Mouse (Mus musculus): ENCODE results near the gene Clmn. TPM values are rescaled to one million over a fixed set of nuclear protein-coding genes. Genes with fewer than 3 reads are reported as not detected.
A peak's percentile ranks its signal among the peaks of the same experiment; 100 is the strongest.

Clmn gene
- polyA plus RNA-seq (2015; fragmentation: Nextera tagmentation; extraction: Ambion mirVana) = 0.98 and 1.1 TPM in 2 replicates

DNA sequence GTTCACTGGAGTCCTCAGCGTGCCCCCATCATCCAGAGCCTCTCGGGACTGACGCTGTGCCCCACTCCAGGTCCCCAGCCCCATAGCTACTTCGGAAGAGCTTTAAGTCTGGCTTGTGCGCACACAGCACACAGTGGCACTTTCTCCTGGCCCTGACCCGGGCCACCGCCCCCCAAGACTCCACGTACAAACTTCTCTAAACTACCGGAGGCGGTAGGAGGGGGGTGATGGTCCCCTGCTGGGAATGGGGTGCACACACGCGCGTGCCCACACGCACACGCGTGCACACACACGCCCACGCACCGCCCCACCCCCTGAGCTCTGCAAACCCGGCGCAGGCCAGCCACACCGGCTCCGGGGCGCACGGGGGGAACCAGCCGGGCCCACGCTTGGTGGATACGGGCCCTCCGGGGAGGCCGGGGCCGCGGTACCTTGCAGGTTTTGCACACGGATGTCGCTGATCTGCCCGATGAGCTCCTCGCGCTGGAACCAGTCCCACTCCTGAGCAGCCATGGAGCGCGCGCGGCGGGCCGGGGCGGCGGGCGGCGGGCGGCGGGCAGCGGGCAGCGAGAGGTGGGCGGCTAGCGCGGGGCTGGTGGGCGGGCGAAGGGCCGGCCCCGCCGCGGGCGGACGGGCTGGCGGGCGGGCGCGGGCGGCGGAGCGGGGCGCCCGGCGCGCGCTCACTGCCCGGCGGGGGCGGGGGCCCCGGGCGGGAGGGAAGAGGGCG lies at the start of gene Clmn:
Gene Clmn (minus strand): TSS at position 638 of the 727 bp plus-strand sequence.
- H3K27me3 ChIP-seq = peaks cover 5% of the 10 kb centered on the region; the same call in 1 of the 2 replicates
- peaks cover 11% of the 10 kb centered on the region for H3K4me1 ChIP-seq (replicated peaks)
- H3K36me3 ChIP-seq = no peaks in the 10 kb centered on the region
- H3K9me3 ChIP-seq = no peaks in the 10 kb centered on the region; the same call in 1 of the 2 replicates
- H3K27ac ChIP-seq = peak within 1 kb of the TSS; percentile 35; the same call in 1 of the 2 replicates
- peak within 1 kb of the TSS; percentile 80 for H3K4me3 ChIP-seq (replicated peaks)
- peak; percentile 69 for ATAC-seq
- H3K9ac ChIP-seq (replicated peaks) = peak within 1 kb of the TSS; percentile 82
- WGBS = under 1% methylated on average over 39 of the region's 80 CpGs
- H3K4me2 ChIP-seq (replicated peaks) = peak within 1 kb of the TSS; percentile 93

DNA sequence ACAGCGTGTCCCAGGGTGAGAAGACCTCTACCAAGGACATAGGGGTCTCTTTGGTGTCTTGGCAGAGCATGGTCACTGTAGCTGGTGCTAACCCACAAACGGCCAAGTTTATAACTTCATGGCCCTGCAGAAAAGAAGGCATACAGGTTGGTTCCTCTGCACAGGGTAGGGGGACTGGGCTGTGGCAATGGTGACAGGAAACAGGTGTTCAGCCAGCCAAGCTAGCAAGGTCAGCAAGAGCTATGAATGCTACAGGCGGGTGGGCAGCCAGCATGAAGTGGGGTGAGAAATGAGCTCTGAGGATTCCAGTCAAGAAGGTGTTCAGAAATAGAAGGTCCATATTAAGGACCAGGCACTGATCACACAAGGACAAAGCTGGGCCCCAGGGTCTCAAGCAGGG lies 48.1 kb upstream of the Clmn start:
- WGBS = 45% methylated on average over 3 of the region's 3 CpGs
- no peak overlapping the region for H3K27ac ChIP-seq
- no peaks in the 10 kb centered on the region for H3K36me3 ChIP-seq
- H3K9me3 ChIP-seq = no peaks in the 10 kb centered on the region
- ATAC-seq = 0 out of 2 replicates have a peak, but pooled peaks have one; percentile 24
- no peak overlapping the region for H3K9ac ChIP-seq (replicated peaks)
- H3K27me3 ChIP-seq = peaks cover 9% of the 10 kb centered on the region; the same call in 1 of the 2 replicates
- no peak overlapping the region for H3K4me3 ChIP-seq (replicated peaks)
- no peak overlapping the region for H3K4me2 ChIP-seq (replicated peaks)
- peaks cover 26% of the 10 kb centered on the region for H3K4me1 ChIP-seq (replicated peaks)

DNA sequence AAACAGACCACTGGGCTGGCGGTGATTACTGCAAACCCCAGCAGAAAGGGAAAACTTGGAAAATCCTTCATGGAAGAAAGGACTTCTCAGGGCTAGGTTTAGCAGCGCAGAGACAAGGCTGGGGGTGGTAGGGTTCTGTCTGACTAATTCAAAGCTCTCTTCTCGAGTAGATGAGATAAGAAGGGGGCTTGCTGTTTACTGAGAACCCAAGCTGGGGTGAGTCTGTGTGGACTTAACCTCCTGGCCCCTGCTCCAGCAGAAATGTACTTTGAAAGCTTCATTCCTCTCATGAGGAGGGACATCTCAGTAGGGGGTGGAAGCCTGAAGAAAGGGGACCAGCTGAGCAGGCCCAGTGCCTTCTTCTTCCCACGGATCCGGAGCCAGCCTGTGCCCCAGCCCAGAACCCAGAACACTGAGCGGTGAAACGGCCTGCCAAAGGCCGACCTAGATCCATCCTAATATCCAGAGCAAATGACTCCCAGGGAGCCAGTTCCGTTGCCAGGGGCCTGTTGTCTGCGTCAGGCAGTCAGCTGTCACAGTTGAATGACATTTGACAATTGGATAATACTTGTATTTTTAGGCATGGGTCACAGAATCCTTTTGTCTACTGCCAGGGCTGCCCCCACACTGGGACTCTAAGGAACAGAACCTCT lies 47.5 kb upstream of the Clmn start:
- 21% methylated on average over 10 of the region's 10 CpGs for WGBS
- no peak overlapping the region for H3K4me3 ChIP-seq (replicated peaks)
- H3K9ac ChIP-seq (replicated peaks) = no peak overlapping the region
- H3K9me3 ChIP-seq = no peaks in the 10 kb centered on the region
- H3K4me1 ChIP-seq (replicated peaks) = peaks cover 30% of the 10 kb centered on the region
- ATAC-seq = no peak
- no peak overlapping the region for H3K4me2 ChIP-seq (replicated peaks)
- H3K27me3 ChIP-seq = peaks cover 9% of the 10 kb centered on the region; the same call in 1 of the 2 replicates
- no peaks in the 10 kb centered on the region for H3K36me3 ChIP-seq
- no peak overlapping the region for H3K27ac ChIP-seq

DNA sequence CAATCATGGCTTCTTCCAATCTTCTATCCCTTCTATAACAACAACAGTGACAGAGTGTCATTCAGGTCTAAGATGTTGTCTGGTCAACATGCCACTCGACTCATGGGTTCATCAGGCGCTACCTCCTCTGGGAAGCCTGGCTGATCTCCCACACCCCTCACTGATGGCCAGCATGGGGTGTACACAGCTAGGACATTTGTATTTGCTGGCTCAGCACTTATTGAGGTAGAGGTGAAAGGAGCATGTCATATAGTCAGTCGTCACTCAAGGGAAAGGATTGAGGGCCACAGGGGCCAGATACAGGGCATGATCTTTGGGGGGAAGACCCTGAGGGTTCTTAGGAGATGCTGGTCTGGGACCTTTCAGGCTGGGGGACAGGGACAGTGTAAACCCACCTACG lies 44.9 kb upstream of the Clmn start:
- Histone ChIP-seq H3K4me2 (replicated peaks) (no peak overlapping the region), H3K4me1 (replicated peaks) (peaks cover 28% of the 10 kb centered on the region), H3K36me3 (no peaks in the 10 kb centered on the region), H3K27me3 (peaks cover 19% of the 10 kb centered on the region), H3K9me3 (no peaks in the 10 kb centered on the region), H3K27ac (no peak overlapping the region), H3K9ac (replicated peaks) (no peak overlapping the region), H3K4me3 (replicated peaks) (no peak overlapping the region)
- WGBS = 95% methylated on average over 4 of the region's 4 CpGs
- ATAC-seq = no peak

DNA sequence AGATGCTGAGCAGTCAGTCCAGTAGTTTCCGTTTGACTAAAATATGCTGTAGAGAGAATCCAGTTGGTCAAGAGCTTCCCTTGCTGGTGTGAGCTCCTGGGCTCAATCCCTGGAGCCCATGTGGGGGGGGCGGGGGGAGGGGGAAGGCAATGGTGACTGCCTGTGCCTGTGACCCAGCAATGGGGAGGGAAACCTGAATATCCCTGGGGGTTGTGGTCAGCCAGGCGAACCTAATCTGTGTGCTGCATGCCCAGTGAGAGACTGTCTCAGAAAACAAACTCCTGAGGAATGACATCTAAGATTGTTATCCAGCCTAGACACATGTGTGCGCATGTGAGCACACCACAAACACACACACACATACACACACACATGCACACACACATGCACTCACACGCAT lies 44.1 kb upstream of the Clmn start:
- peak overlapping the region; percentile 25 for H3K27ac ChIP-seq
- H3K4me3 ChIP-seq (replicated peaks) = no peak overlapping the region
- no peak overlapping the region for H3K4me2 ChIP-seq (replicated peaks)
- peaks cover 31% of the 10 kb centered on the region for H3K4me1 ChIP-seq (replicated peaks)
- peaks cover 19% of the 10 kb centered on the region for H3K27me3 ChIP-seq
- WGBS = 39% methylated on average over 5 of the region's 5 CpGs
- H3K36me3 ChIP-seq = no peaks in the 10 kb centered on the region
- H3K9ac ChIP-seq (replicated peaks) = no peak overlapping the region
- ATAC-seq = peak; percentile 32; the same call in 1 of the 2 replicates
- H3K9me3 ChIP-seq = no peaks in the 10 kb centered on the region

DNA sequence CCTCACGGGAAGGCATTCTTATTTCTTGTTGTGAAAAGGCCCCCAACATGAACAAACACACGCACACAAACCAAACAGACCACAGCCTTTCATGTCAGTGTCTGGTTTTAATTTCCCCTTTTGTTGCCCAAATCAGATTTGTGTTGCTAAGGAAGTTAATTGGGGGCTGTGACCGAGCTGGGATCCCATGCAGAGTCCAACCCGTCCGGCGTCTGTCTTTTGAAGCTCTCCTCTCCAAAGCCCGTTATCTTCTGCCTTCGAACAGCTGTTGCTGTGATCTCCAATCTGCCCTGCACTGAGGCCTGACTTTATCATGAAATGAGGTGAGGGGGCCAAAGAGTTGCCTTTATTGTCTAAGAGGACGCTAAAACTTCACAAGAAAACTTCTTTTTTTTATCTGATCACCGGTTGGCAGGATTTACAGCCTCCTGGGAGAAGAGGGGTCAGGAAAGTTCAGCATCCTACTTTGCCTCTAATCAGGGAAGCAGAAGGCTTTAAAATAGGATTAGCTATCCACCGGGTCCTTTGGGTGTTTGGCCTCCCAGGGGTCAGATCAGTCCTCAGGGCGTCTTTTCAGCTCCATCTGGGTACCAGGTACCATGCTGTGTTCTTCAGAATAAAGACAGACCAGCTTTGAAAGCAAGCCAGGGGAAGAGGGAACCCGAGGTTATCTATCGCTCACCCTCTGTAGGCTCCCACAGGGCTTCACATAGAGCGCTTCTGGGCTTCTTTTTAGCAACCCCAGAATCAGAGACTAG lies 43.3 kb upstream of the Clmn start:
- Histone ChIP-seq H3K4me3 (replicated peaks) (no peak overlapping the region), H3K4me1 (replicated peaks) (peaks cover 31% of the 10 kb centered on the region), H3K9ac (replicated peaks) (no peak overlapping the region), H3K27me3 (peaks cover 19% of the 10 kb centered on the region), H3K27ac (peak overlapping the region; percentile 25), H3K9me3 (no peaks in the 10 kb centered on the region), H3K36me3 (no peaks in the 10 kb centered on the region), H3K4me2 (replicated peaks) (no peak overlapping the region)
- peak; percentile 47 for ATAC-seq
- WGBS = 3% methylated on average over 15 of the region's 15 CpGs

DNA sequence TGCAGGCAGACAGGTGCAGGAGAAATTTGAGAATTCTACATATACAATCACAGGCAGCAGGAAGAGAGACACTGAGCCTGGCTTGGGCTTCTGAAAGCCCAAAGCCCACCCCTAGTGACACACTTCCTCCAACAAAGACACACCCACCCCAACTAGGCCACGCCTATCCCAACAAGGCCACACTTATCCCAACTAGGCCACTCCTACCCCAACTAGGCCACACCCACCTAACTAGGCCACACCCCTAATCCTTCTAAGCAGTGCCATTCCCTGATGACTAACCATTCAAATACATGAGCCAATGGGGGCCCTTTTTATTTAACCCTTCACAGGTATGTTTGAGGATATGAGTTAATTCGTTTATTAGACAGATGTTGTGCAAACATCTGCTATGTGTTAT lies 42.3 kb upstream of the Clmn start:
- H3K9me3 ChIP-seq = no peaks in the 10 kb centered on the region
- H3K9ac ChIP-seq (replicated peaks) = no peak overlapping the region
- 88% methylated on average over 2 of the region's 2 CpGs for WGBS
- H3K36me3 ChIP-seq = no peaks in the 10 kb centered on the region
- peaks cover 19% of the 10 kb centered on the region for H3K27me3 ChIP-seq
- no peak overlapping the region for H3K4me2 ChIP-seq (replicated peaks)
- no peak overlapping the region for H3K4me3 ChIP-seq (replicated peaks)
- peaks cover 24% of the 10 kb centered on the region for H3K4me1 ChIP-seq (replicated peaks)
- ATAC-seq = no peak
- no peak overlapping the region for H3K27ac ChIP-seq

DNA sequence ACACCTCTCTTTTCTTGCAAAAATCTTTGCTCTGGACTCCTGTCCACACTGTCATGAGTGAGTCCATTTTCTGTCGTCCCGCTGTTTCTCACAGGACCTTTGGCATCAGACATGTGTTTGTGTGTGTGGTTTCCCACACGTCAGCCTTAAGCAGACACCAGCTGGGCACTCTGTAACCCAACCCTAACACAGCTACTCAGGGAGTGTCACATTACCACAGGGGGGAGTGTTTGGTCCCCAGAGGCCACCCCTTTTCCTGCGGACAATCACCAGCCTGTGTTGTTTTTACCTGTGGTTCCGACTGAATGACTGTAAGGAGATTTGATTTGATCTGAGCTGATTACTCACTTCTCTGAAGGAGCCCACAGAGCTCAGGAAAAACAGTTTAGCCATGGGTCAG lies 39.3 kb upstream of the Clmn start:
- Histone ChIP-seq H3K36me3 (no peaks in the 10 kb centered on the region), H3K4me3 (replicated peaks) (no peak overlapping the region), H3K27me3 (peaks cover 10% of the 10 kb centered on the region), H3K9ac (replicated peaks) (no peak overlapping the region), H3K9me3 (no peaks in the 10 kb centered on the region), H3K4me2 (replicated peaks) (no peak overlapping the region), H3K27ac (no peak overlapping the region), H3K4me1 (replicated peaks) (peaks cover 31% of the 10 kb centered on the region)
- ATAC-seq = no peak
- WGBS = 36% methylated on average over 5 of the region's 5 CpGs

DNA sequence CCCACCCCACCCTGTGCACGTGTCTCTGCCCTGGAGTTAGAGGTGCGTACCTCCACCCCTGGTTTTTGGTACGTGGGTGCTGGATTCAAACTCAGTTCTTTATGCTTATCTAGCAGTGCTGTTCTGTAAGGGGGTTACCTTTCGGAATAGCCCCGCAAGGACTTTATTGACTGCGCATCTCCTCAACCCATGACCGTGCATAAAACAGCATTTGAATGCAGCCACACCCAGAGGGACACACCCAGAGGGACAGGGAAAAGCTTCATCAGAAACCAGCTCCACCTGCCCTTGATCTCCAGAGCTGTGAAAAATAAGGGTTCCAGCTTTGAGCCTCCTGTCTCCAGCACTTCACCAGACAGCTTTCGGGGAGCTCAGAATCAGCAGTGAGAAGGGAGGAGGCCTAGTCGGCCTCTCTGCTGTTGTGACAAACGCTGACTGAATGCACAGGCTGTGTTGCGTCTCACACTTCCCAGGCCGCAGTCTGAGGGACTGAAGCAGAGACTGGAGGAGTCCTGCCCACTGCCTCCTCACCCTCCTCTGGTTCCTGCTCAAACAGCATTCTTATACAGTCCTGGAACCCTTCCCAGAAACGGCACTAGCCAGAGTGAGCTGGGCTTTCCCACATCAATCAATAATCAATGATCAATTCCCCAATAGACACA lies 37.6 kb upstream of the Clmn start:
- no peak overlapping the region for H3K27ac ChIP-seq
- H3K9ac ChIP-seq (replicated peaks) = no peak overlapping the region
- H3K27me3 ChIP-seq = peaks cover 12% of the 10 kb centered on the region
- 89% methylated on average over 13 of the region's 13 CpGs for WGBS
- no peaks in the 10 kb centered on the region for H3K9me3 ChIP-seq
- H3K4me2 ChIP-seq (replicated peaks) = no peak overlapping the region
- H3K36me3 ChIP-seq = no peaks in the 10 kb centered on the region
- no peak overlapping the region for H3K4me3 ChIP-seq (replicated peaks)
- no peak for ATAC-seq
- peaks cover 15% of the 10 kb centered on the region for H3K4me1 ChIP-seq (replicated peaks)

DNA sequence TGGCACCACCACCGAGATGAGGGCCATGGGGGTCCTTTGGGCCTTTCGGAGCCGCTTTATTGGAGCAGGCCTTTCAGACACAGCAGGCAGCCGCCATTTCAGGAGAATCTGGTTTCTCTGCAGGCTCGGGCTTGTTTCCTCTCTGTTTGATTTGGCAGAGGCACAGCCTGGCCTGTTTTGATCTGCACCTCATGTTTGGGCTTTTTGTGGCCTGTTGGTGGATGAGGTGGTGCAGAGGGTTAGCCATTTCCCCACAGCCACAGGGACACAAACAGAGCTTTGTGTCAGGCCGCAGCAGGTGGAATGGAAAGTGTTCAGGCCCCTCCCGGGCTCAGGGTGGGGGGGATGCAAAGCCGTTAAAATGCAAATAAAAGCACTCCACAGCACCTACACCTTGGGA lies 36.4 kb upstream of the Clmn start:
- Histone ChIP-seq H3K4me1 (replicated peaks) (peaks cover 26% of the 10 kb centered on the region), H3K36me3 (no peaks in the 10 kb centered on the region), H3K27ac (peak overlapping the region; percentile 26; the same call in 1 of the 2 replicates), H3K9me3 (no peaks in the 10 kb centered on the region), H3K27me3 (peaks cover 8% of the 10 kb centered on the region; the same call in 1 of the 2 replicates), H3K9ac (replicated peaks) (no peak overlapping the region), H3K4me2 (replicated peaks) (no peak overlapping the region), H3K4me3 (replicated peaks) (no peak overlapping the region)
- WGBS = 23% methylated on average over 8 of the region's 8 CpGs
- peak; percentile 21; the same call in 1 of the 2 replicates for ATAC-seq

DNA sequence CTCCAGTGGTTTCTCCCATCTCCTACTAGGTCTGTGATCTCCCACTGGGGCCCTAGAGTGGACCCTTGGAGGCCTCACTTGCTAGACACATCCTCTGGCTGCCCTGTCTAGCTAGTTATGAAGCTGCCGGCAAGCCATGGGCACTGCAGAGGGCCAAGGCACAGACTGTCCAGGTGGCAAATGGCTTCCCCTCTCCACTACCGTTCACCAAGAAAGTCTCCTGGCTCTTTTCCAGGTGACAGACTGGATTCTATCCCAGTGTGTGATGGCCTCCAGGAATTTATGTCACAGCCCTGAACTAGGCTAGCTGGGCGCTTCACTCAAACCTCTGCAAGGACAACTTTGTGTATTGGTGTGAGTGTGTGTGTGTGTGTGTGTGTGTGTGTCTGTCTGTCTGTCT lies 35.0 kb upstream of the Clmn start:
- ATAC-seq = no peak
- WGBS = 83% methylated on average over 3 of the region's 3 CpGs
- H3K9ac ChIP-seq (replicated peaks) = no peak overlapping the region
- no peak overlapping the region for H3K27ac ChIP-seq
- H3K27me3 ChIP-seq = peaks cover 3% of the 10 kb centered on the region; the same call in 1 of the 2 replicates
- H3K36me3 ChIP-seq = no peaks in the 10 kb centered on the region
- peaks cover 26% of the 10 kb centered on the region for H3K4me1 ChIP-seq (replicated peaks)
- H3K4me2 ChIP-seq (replicated peaks) = no peak overlapping the region
- H3K4me3 ChIP-seq (replicated peaks) = no peak overlapping the region
- no peaks in the 10 kb centered on the region for H3K9me3 ChIP-seq

All from midbrain, embryonic 13.5 days (tissue).